In genomic region chr2:38001004-38001403, GRCm38 (mm10) we compare ENCODE assay signal across 16 mouse cellular contexts.
"Had no signal": no experiment of that assay in that cellular context is flagged by ENCODE, and none has a peak within 500 bp of the region (broad histone marks: within the 10 kb centered on the region; RNA-seq: fewer than 3 reads in every experiment).

No protein-coding gene starts in this region.

- H3K27ac ChIP-seq: kidney, embryonic 15.5 days; limb, embryonic 15.5 days; macrophage; midbrain, embryonic 10.5 days; neural tube, embryonic 12.5 days; stomach, embryonic 15.5 days had no signal

- H3K27me3 ChIP-seq: kidney, embryonic 15.5 days; limb, embryonic 15.5 days; neural tube, embryonic 12.5 days; stomach, embryonic 15.5 days had no signal

- ATAC-seq: intestine, embryonic 16.5 days had no signal

- H3K36me3 ChIP-seq: kidney, embryonic 15.5 days; midbrain, embryonic 10.5 days; neural tube, embryonic 12.5 days; stomach, embryonic 15.5 days had no signal

- H3K9me3 ChIP-seq: kidney, embryonic 15.5 days; limb, embryonic 15.5 days; midbrain, embryonic 10.5 days; neural tube, embryonic 12.5 days; stomach, embryonic 15.5 days had no signal

- H3K4me2 ChIP-seq: kidney, embryonic 15.5 days; limb, embryonic 15.5 days; lung, embryonic 14.5 days; neural tube, embryonic 12.5 days; stomach, embryonic 15.5 days had no signal

- H3K4me1 ChIP-seq: kidney, embryonic 15.5 days; limb, embryonic 15.5 days; neural tube, embryonic 12.5 days; stomach, embryonic 15.5 days had no signal

- H3K4me3 ChIP-seq: kidney, embryonic 15.5 days; limb, embryonic 15.5 days; midbrain, embryonic 10.5 days; myocyte; neural tube, embryonic 12.5 days; stomach, embryonic 15.5 days had no signal

- DNase-seq: kidney, adult 2 months; kidney, postnatal 14 days; lung, embryonic 14.5 days; lung, postnatal 10 days; midbrain, embryonic 14.5 days; right cerebral cortex, postnatal 14 days; thymus, adult 2 months; thymus, postnatal 36 days had no signal

- H3K9ac ChIP-seq: kidney, embryonic 15.5 days; limb, embryonic 15.5 days; lung, embryonic 14.5 days; neural tube, embryonic 12.5 days; stomach, embryonic 15.5 days had no signal
